Mouse (Mus musculus): ENCODE results near the gene Fcgr1.

DNA sequence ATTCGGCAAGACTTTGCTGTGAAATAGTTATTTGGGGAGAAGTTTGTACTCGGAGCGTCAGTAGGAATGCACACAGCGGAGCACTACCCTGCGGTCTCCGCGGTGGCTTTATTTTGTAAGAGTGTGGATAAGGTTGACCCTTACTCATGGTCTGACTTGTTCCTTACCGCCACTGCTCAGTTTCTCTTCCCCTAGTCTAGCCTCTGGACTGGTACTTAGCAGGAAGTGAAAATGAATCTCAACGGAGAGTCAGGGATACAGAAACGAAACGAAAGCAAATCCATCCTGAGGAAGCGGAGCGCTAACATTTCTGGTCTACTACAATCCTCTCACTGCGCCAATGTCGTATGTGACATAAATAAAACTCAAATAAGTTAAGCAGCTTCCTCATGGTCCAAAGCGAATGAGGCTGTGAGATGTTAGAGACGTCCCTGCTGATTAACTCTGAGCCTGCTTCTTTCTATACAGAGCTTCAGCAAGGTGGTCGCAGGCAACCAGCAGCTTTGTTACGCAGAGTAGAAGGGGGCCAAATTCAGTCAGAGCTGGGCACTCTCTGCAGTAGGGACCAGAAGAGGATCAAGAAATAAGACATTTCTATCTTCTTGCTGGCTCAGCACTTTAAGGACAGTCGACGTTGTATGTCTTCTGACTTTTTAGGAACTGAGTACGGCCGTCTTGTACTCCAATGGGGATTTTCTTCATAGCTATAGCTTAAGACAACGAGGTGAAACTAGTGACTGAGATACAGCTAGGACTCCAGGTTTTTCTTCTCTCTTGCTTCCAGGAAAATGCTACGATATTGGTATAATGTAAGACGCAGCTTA, 7.1 kb upstream of the Fcgr1 start:
- TF ChIP-seq CTCF (IDR thresholded peaks at IDR 0.05) (no peak), EP300 (IDR thresholded peaks at IDR 0.05) (no peak)

Data from lung, postnatal 0 days (tissue).